18 mouse cellular contexts compared by ENCODE assay signal in genomic region chr14:22007006-22007405, GRCm38 (mm10). TPM values are rescaled to one million over a fixed set of nuclear protein-coding genes. Genes with fewer than 3 reads are reported as not detected.
"Had no signal": no experiment of that assay in that cellular context is flagged by ENCODE, and none has a peak within 500 bp of the region (broad histone marks: within the 10 kb centered on the region; RNA-seq: fewer than 3 reads in every experiment).

No protein-coding gene starts in this region.

- DNase-seq: kidney, adult 9 months; kidney, postnatal 25 days; layer of hippocampus, adult 9-11 months; liver; liver, embryonic 13.5 days; lung, adult 2 months; lung, postnatal 10 days; midbrain, embryonic 14.5 days; thymus, adult 18-20 months; thymus, postnatal 36 days had no signal

- H3K9me3 ChIP-seq: limb, embryonic 10.5 days; limb, embryonic 13.5 days; liver, embryonic 13.5 days had no signal

- H3K4me1 ChIP-seq: limb, embryonic 10.5 days; limb, embryonic 13.5 days had no signal

- H3K27ac ChIP-seq: kidney, postnatal 0 days; layer of hippocampus, adult 2 months; limb, embryonic 10.5 days; limb, embryonic 13.5 days; liver, embryonic 13.5 days had no signal

- H3K9ac ChIP-seq: limb, embryonic 13.5 days; liver, embryonic 13.5 days had no signal

- H3K4me2 ChIP-seq: limb, embryonic 13.5 days; liver, embryonic 13.5 days; midbrain, embryonic 11.5 days had no signal

- H3K4me3 ChIP-seq: layer of hippocampus, adult 2 months; limb, embryonic 10.5 days; limb, embryonic 13.5 days; liver, embryonic 13.5 days had no signal

- H3K36me3 ChIP-seq: limb, embryonic 10.5 days; limb, embryonic 13.5 days; liver, embryonic 13.5 days had no signal

RNA-seq across cellular contexts. Expression of gene Lrmda, which starts 12.5 kb away (rescaled TPM):
- total RNA-seq: midbrain, postnatal 0 days had no signal
- polyA plus RNA-seq: midbrain, embryonic 14.5 days; small intestine, adult 2 months had no signal

RNA-seq across cellular contexts. Expression of gene Zfp503, which starts 17.6 kb away (rescaled TPM):
- total RNA-seq: megakaryocyte-erythroid progenitor cell, adult 5-6 weeks had no signal
